Mouse (Mus musculus): ENCODE measurements around the gene Met. TPM values are rescaled to one million over a fixed set of nuclear protein-coding genes. Genes with fewer than 3 reads are reported as not detected.

Gene Met
- total and polyA plus RNA-seq, 3 experiments = 0.76 to 1.4 (median 1.3) TPM

DNA sequence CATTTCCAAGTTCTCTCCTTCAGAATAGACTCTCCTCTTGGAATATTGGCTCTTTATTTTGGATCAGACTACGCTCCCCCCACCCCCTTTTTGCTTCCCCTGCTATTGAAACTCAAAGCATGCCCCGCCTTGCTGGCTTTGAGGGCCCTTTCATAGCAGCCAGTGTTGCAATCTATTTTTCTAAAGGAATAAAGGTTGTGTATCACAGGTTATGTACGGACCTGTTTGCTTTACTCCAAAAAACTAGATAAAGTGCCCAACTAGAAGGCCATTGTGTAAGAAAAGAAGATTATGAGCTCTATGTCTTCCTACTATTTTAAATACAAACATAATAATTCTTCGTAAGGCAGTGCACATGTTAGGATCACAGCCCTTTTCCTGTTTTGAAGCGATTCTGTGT is 5.4 kb downstream of the Met start:
- no peaks in the 10 kb centered on the region for H3K79me2 ChIP-seq (replicated peaks; ENCODE audit: control insufficient read depth, insufficient read depth, low read length)
- 78% methylated on average over 5 of the region's 5 CpGs for whole genome bisulfite sequencing
- H3K27me3 ChIP-seq (ENCODE audit: control insufficient read depth, insufficient read depth, low read length) = no peaks in the 10 kb centered on the region
- intact Hi-C loops (cut with DNase I) = loop anchor here (10.0 kb wide), 1 partner anchor 364 kb away; no protein-coding TSS in a partner anchor
- H3K27ac ChIP-seq = no peak overlapping the region
- H3K4me1 ChIP-seq (ENCODE audit: control insufficient read depth, insufficient read depth, low read length) = no peaks in the 10 kb centered on the region
- H3K36me3 ChIP-seq (ENCODE audit: control insufficient read depth, insufficient read depth, low read length) = no peaks in the 10 kb centered on the region
- H3K4me3 ChIP-seq = no peak overlapping the region
- no peak for TF ChIP-seq CTCF (IDR thresholded peaks at IDR 0.05)
- no peak for TF ChIP-seq EP300 (IDR thresholded peaks at IDR 0.05; ENCODE audit: insufficient read depth, low read depth, low read length)
- no peak for TF ChIP-seq POLR2A (IDR thresholded peaks at IDR 0.05; ENCODE audit: insufficient read depth, low read depth, low read length)
- no peak overlapping the region for H3K9ac ChIP-seq (ENCODE audit: low read depth, low read length)
- DNase-seq = no peak

GRCm38 (mm10) chr6:17473128-17473527 is 9.5 kb downstream of the Met start:
- TF ChIP-seq CTCF (IDR thresholded peaks at IDR 0.05) = no peak
- no peak for TF ChIP-seq EP300 (IDR thresholded peaks at IDR 0.05; ENCODE audit: insufficient read depth, low read depth, low read length)
- no peak for TF ChIP-seq POLR2A (IDR thresholded peaks at IDR 0.05; ENCODE audit: insufficient read depth, low read depth, low read length)
- H3K27ac ChIP-seq = no peak overlapping the region
- no peak overlapping the region for H3K4me3 ChIP-seq
- 89% methylated on average over 3 of the region's 3 CpGs for WGBS
- no peak overlapping the region for H3K9ac ChIP-seq (ENCODE audit: low read depth, low read length)
- no peaks in the 10 kb centered on the region for H3K27me3 ChIP-seq (ENCODE audit: control insufficient read depth, insufficient read depth, low read length)
- H3K36me3 ChIP-seq (ENCODE audit: control insufficient read depth, insufficient read depth, low read length) = no peaks in the 10 kb centered on the region
- no peaks in the 10 kb centered on the region for H3K4me1 ChIP-seq (ENCODE audit: control insufficient read depth, insufficient read depth, low read length)
- H3K79me2 ChIP-seq (replicated peaks; ENCODE audit: control insufficient read depth, insufficient read depth, low read length) = no peaks in the 10 kb centered on the region
- no peak for DNase-seq
- intact Hi-C loops (cut with DNase I) = no loop called here

DNA sequence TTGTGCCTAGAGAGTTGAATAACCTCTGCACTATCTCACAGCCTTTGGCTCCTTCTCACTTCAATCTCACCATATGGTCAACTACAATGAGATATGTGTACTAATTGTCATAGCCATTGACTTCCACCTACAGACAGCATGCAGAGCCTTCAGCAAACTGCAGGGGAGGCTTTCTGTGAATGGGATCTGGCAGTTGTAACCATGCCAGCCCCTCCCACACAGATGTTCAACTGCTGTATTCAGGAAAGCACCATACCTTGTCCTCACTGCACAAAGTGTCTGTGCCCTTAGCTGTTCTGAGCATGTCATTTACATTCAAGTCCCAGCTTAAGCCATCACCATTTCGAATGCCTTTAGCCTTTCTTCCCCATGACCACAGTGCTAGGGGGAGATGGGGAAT is 14.2 kb downstream of the Met start:
- Histone ChIP-seq H3K4me1 (ENCODE audit: control insufficient read depth, insufficient read depth, low read length) (no peaks in the 10 kb centered on the region), H3K9ac (ENCODE audit: low read depth, low read length) (no peak overlapping the region), H3K36me3 (ENCODE audit: control insufficient read depth, insufficient read depth, low read length) (no peaks in the 10 kb centered on the region), H3K4me3 (no peak overlapping the region), H3K79me2 (replicated peaks; ENCODE audit: control insufficient read depth, insufficient read depth, low read length) (no peaks in the 10 kb centered on the region), H3K27me3 (ENCODE audit: control insufficient read depth, insufficient read depth, low read length) (no peaks in the 10 kb centered on the region), H3K27ac (no peak overlapping the region)
- intact Hi-C loops (cut with DNase I) = no loop called here
- 68% methylated on average over 1 of the region's 1 CpGs for WGBS
- no peak for DNase-seq
- TF ChIP-seq EP300 (IDR thresholded peaks at IDR 0.05; ENCODE audit: insufficient read depth, low read depth, low read length) (no peak), POLR2A (IDR thresholded peaks at IDR 0.05; ENCODE audit: insufficient read depth, low read depth, low read length) (no peak), CTCF (IDR thresholded peaks at IDR 0.05) (no peak)

DNA sequence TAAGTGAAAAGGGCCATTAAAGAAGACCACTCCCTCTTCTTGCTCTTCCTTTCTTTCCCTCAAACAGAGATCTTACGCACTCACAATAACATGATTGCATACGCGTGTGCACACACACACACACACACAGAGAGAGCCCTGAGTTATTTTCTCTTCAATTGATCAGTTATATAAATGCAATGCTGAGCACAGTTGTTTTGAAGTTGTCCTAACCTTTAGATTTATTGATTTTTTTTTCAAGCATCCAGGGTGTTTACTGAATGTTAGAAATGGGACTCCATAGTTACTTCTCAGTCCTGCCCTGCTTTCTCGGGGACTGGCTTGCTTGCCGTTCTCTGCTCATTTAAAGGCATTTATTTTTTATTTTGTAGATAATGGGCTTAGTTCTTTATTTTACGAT is 14.7 kb downstream of the Met start:
- no peaks in the 10 kb centered on the region for H3K36me3 ChIP-seq (ENCODE audit: control insufficient read depth, insufficient read depth, low read length)
- WGBS = 92% methylated on average over 6 of the region's 6 CpGs
- no peak overlapping the region for H3K9ac ChIP-seq (ENCODE audit: low read depth, low read length)
- no peak for DNase-seq
- H3K4me1 ChIP-seq (ENCODE audit: control insufficient read depth, insufficient read depth, low read length) = no peaks in the 10 kb centered on the region
- H3K4me3 ChIP-seq = no peak overlapping the region
- intact Hi-C loops (cut with DNase I) = no loop called here
- TF ChIP-seq EP300 (IDR thresholded peaks at IDR 0.05; ENCODE audit: insufficient read depth, low read depth, low read length) (no peak), CTCF (IDR thresholded peaks at IDR 0.05) (no peak), POLR2A (IDR thresholded peaks at IDR 0.05; ENCODE audit: insufficient read depth, low read depth, low read length) (no peak)
- H3K79me2 ChIP-seq (replicated peaks; ENCODE audit: control insufficient read depth, insufficient read depth, low read length) = no peaks in the 10 kb centered on the region
- no peaks in the 10 kb centered on the region for H3K27me3 ChIP-seq (ENCODE audit: control insufficient read depth, insufficient read depth, low read length)
- H3K27ac ChIP-seq = no peak overlapping the region

GRCm38 (mm10) chr6:17478838-17479570 is 15.4 kb downstream of the Met start:
- 55% methylated on average over 10 of the region's 10 CpGs for WGBS
- Histone ChIP-seq H3K79me2 (replicated peaks; ENCODE audit: control insufficient read depth, insufficient read depth, low read length) (no peaks in the 10 kb centered on the region), H3K27me3 (ENCODE audit: control insufficient read depth, insufficient read depth, low read length) (no peaks in the 10 kb centered on the region), H3K9ac (ENCODE audit: low read depth, low read length) (no peak overlapping the region), H3K27ac (no peak overlapping the region), H3K4me3 (no peak overlapping the region), H3K4me1 (ENCODE audit: control insufficient read depth, insufficient read depth, low read length) (no peaks in the 10 kb centered on the region), H3K36me3 (ENCODE audit: control insufficient read depth, insufficient read depth, low read length) (no peaks in the 10 kb centered on the region)
- intact Hi-C loops (cut with DNase I) = no loop called here
- TF ChIP-seq CTCF (IDR thresholded peaks at IDR 0.05) = no peak
- no peak for DNase-seq

- no peaks in the 10 kb centered on the region for H3K36me3 ChIP-seq (ENCODE audit: control insufficient read depth, insufficient read depth, low read length)
- no peak overlapping the region for H3K4me3 ChIP-seq
- 91% methylated on average over 4 of the region's 4 CpGs for WGBS
- no peaks in the 10 kb centered on the region for H3K79me2 ChIP-seq (replicated peaks; ENCODE audit: control insufficient read depth, insufficient read depth, low read length)
- TF ChIP-seq POLR2A (IDR thresholded peaks at IDR 0.05; ENCODE audit: insufficient read depth, low read depth, low read length) (no peak), EP300 (IDR thresholded peaks at IDR 0.05; ENCODE audit: insufficient read depth, low read depth, low read length) (no peak), CTCF (IDR thresholded peaks at IDR 0.05) (no peak)
- intact Hi-C loops (cut with DNase I) = no loop called here
- no peak overlapping the region for H3K9ac ChIP-seq (ENCODE audit: low read depth, low read length)
- H3K27ac ChIP-seq = no peak overlapping the region
- DNase-seq = no peak
- H3K4me1 ChIP-seq (ENCODE audit: control insufficient read depth, insufficient read depth, low read length) = no peaks in the 10 kb centered on the region
- H3K27me3 ChIP-seq (ENCODE audit: control insufficient read depth, insufficient read depth, low read length) = no peaks in the 10 kb centered on the region
Measured at GRCm38 (mm10) chr6:17481068-17481467, 17.5 kb downstream of the Met start.

All from heart, adult 2 months (tissue).